17 mouse cellular contexts compared by ENCODE assay signal in genomic region chr2:44518085-44518484, GRCm38 (mm10).
"Had no signal": no experiment of that assay in that cellular context is flagged by ENCODE, and none has a peak within 500 bp of the region (broad histone marks: within the 10 kb centered on the region; RNA-seq: fewer than 3 reads in every experiment).

No protein-coding gene starts in this region.

- H3K4me3 ChIP-seq: limb, embryonic 12.5 days; limb, embryonic 15.5 days; midbrain, embryonic 12.5 days; neural tube, embryonic 12.5 days had no signal

- H3K27me3 ChIP-seq: limb, embryonic 12.5 days; limb, embryonic 15.5 days; midbrain, embryonic 12.5 days; neural tube, embryonic 12.5 days had no signal

- H3K9ac ChIP-seq: limb, embryonic 12.5 days; limb, embryonic 15.5 days; liver, embryonic 14.5 days; liver, postnatal 0 days; lung, embryonic 14.5 days; midbrain, embryonic 12.5 days; neural tube, embryonic 12.5 days had no signal

- H3K9me3 ChIP-seq: limb, embryonic 12.5 days; limb, embryonic 15.5 days; midbrain, embryonic 12.5 days; neural tube, embryonic 12.5 days had no signal

- ATAC-seq: liver, postnatal 0 days; lung, postnatal 0 days; midbrain, embryonic 16.5 days had no signal

- H3K4me1 ChIP-seq: midbrain, embryonic 12.5 days; neural tube, embryonic 12.5 days had no signal

- H3K36me3 ChIP-seq: limb, embryonic 12.5 days; limb, embryonic 15.5 days; midbrain, embryonic 12.5 days; neural tube, embryonic 12.5 days had no signal

- DNase-seq: kidney, adult 9 months; kidney, postnatal 14 days; kidney, postnatal 4 days; left cerebral cortex, postnatal 4 days; liver, postnatal 0 days; lung, embryonic 14.5 days; thymus, adult 18-20 months; thymus, postnatal 36 days had no signal

- H3K4me2 ChIP-seq: limb, embryonic 12.5 days; limb, embryonic 15.5 days; liver, embryonic 11.5 days; lung, embryonic 14.5 days; midbrain, embryonic 12.5 days; neural tube, embryonic 12.5 days had no signal

- H3K27ac ChIP-seq: limb, embryonic 12.5 days; limb, embryonic 15.5 days; liver, embryonic 14.5 days; macrophage; midbrain, embryonic 12.5 days; neural tube, embryonic 12.5 days had no signal
